Mouse (Mus musculus): Measurements from ENCODE around the gene Shcbp1.

DNA sequence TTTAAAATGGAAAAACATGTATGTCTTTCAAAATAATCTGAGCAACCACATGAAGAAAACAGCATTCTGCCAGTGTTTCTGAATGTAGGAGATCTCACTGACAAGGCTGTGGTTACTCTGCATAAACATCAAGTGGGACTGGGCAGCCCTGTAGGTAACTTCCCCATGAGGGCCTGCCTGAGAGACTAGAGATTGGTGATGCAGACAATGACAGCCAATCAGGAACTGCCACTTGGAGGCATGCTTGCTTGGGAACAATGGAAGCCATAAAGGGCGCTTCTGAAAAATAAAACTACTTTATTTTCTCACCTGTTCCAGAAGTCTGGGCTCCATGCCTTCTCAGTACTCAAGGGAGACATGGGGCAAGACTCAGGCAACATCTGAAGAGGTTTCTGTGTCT, 87.7 kb downstream of the Shcbp1 start:
- TF ChIP-seq CTCF (IDR thresholded peaks at IDR 0.05; ENCODE audit: borderline replicate concordance, insufficient read depth, low read depth, low read length) (no peak), POLR2A (IDR thresholded peaks at IDR 0.05; ENCODE audit: borderline replicate concordance, insufficient read depth, low read length) (no peak)
